Mouse (Mus musculus) limb, embryonic 15.5 days (tissue): ENCODE measurements at regions not wholly inside any gene's neighbourhood (a gene's known extent, or its start where the extent isn't known, plus 50 kb on each side); places are given as distances from the start of the nearest gene placed in this dataset.

ENCODE experiments used
- ATAC-seq: fragments of 200-750 bp; cut with Nextera tagmentation; 2 replicates; pipeline ENCODE4 v1.8.0; 2017; ENCODE audit warnings: low read depth, moderate TSS enrichment; ENCODE audit not compliant: insufficient number of reproducible peaks, low FRiP score, low TSS enrichment
- H3K27ac ChIP-seq: fragments of 300-500 bp; sonication (generic); 2 replicates; pipeline ENCODE4 v1.5.1; 2015; ENCODE audit warnings: moderate library complexity, mild to moderate bottlenecking, inconsistent platforms
- H3K27me3 ChIP-seq: fragments of 300-500 bp; sonication (generic); 2 replicates; pipeline ENCODE4 v1.6.1; 2015; ENCODE audit warnings: inconsistent platforms
- H3K36me3 ChIP-seq: fragments of 300-500 bp; sonication (generic); 2 replicates; pipeline ENCODE4 v1.6.1; 2015; ENCODE audit warnings: inconsistent platforms
- H3K4me1 ChIP-seq: fragments of 300-500 bp; sonication (generic); 2 replicates; pipeline ENCODE4 v1.6.1; 2015; ENCODE audit warnings: inconsistent platforms
- H3K4me2 ChIP-seq: fragments of 300-500 bp; sonication (generic); 2 replicates; pipeline ENCODE4 v1.6.1; 2015; ENCODE audit warnings: mild to moderate bottlenecking, inconsistent platforms
- H3K4me3 ChIP-seq: fragments of 300-500 bp; sonication (generic); 2 replicates; pipeline ENCODE4 v1.5.1; 2015; ENCODE audit warnings: mild to moderate bottlenecking, inconsistent platforms
- H3K9ac ChIP-seq: fragments of 300-500 bp; sonication (generic); 2 replicates; pipeline ENCODE4 v1.6.1; 2015; ENCODE audit warnings: inconsistent platforms
- H3K9me3 ChIP-seq: fragments of 300-500 bp; sonication (generic); 2 replicates; pipeline ENCODE4 v1.6.1; 2016; ENCODE audit warnings: inconsistent platforms
- WGBS: fragments of 180-500 bp; shearing (Covaris S2); methylation state at CpG from one replicate; pipeline ENCODE4 v1.1.7; 2015; 5-methylcytosine and 5-hydroxymethylcytosine counted together

DNA sequence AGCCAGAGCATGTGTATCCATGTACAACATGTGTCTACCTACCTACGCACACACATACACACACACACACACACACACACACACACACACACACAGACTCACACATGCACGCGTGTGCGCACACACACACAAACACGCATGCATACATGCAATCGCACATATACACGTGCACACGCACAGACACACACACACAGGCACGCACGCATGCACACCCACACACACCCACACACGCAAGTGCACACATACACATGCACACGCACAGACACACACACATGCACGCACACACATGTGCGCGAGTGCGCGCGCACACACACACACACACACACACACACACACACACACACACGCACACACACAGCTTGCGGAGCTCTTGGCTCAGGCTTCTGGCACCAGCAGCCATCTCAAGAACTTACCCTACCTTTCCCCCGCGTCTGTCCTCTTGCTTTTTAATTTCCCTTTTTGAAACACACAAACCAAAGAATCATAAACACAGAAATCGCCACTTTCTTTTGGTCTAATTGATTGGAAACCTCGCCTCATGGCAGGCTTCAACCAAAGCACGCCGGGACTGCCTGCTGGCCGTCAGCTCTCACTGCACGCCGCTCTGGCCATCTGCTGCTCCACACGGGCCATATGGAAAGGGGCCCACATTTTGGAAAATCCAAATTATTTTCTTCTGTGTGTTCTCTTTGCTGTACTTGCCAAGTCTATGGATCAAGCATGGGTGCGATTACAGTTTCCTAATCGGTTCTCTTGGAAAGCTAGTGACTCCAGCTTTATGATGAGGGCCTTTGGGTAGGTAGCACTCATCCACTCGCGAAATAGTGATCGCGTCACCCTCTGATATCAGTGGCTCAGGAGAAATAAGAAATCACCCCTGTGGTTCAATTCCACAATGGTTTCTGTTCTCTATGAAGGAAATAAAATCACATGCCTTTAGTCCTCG, 127.9 kb upstream of the Gm9833 start:
- Histone ChIP-seq H3K4me1 (no peaks in the 10 kb centered on the region), H3K4me3 (no peak overlapping the region), H3K9ac (no peak overlapping the region), H3K9me3 (no peaks in the 10 kb centered on the region), H3K27me3 (no peaks in the 10 kb centered on the region), H3K27ac (no peak overlapping the region), H3K36me3 (no peaks in the 10 kb centered on the region), H3K4me2 (no peak overlapping the region)
- 82% methylated on average over 37 of the region's 37 CpGs for WGBS
- ATAC-seq, result no peak

DNA sequence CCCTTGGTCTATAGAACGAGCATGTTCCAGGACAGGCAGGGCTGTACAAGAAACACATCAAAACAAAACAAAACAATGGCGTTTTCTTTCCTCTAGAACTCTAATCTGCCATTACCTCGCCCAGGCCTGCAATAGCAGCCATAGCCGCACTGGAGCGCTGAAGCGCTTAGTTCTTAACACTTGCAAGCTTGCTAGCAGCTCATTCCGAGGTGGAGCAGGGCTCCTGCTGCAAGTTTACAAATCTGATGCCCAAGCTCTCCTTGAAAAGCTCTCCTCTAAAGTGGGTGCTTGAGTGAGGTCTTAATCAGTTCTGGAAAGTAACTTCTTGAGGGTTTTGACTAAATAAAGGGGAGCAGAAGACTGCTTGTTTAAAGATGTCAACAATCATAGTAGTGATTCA, 127.2 kb upstream of the Gm9833 start:
- no peak for ATAC-seq
- H3K36me3 ChIP-seq, result no peaks in the 10 kb centered on the region
- WGBS, result 57% methylated on average over 7 of the region's 7 CpGs
- H3K9ac ChIP-seq, result no peak overlapping the region
- H3K27ac ChIP-seq, result no peak overlapping the region
- no peak overlapping the region for H3K4me3 ChIP-seq
- no peaks in the 10 kb centered on the region for H3K9me3 ChIP-seq
- H3K4me2 ChIP-seq, result no peak overlapping the region
- H3K4me1 ChIP-seq, result no peaks in the 10 kb centered on the region
- H3K27me3 ChIP-seq, result no peaks in the 10 kb centered on the region
